Mouse (Mus musculus): ENCODE data around the gene Hdhd5.

Gene Hdhd5

GRCm38 (mm10) chr6:120532594-120532993, 1.5 kb upstream of the Hdhd5 start:
- no peak for DNase-seq (ENCODE audit: low spot score)

- DNase-seq (ENCODE audit: low spot score): no peak
Observed at GRCm38 (mm10) chr6:120529123-120529522, 2.0 kb downstream of the Hdhd5 start.

GRCm38 (mm10) chr6:120524796-120525195, 6.3 kb downstream of the Hdhd5 start:
- DNase-seq (ENCODE audit: low spot score): no peak

GRCm38 (mm10) chr6:120519647-120520046, 11.5 kb downstream of the Hdhd5 start:
- no peak for DNase-seq (ENCODE audit: low spot score)

- no peak for DNase-seq (ENCODE audit: low spot score)
Observed at GRCm38 (mm10) chr6:120517311-120517710, 13.8 kb downstream of the Hdhd5 start.

GRCm38 (mm10) chr6:120516879-120517278, 14.2 kb downstream of the Hdhd5 start:
- DNase-seq (ENCODE audit: low spot score): no peak

GRCm38 (mm10) chr6:120516422-120516821, 14.7 kb downstream of the Hdhd5 start:
- no peak for DNase-seq (ENCODE audit: low spot score)

- DNase-seq (ENCODE audit: low spot score): no peak
Observed at GRCm38 (mm10) chr6:120511212-120511611, 19.9 kb downstream of the Hdhd5 start.

- DNase-seq (ENCODE audit: low spot score): no peak
Observed at GRCm38 (mm10) chr6:120510425-120510824, 20.7 kb downstream of the Hdhd5 start.

- no peak for DNase-seq (ENCODE audit: low spot score)
Observed at GRCm38 (mm10) chr6:120509975-120510374, 21.1 kb downstream of the Hdhd5 start.

- DNase-seq (ENCODE audit: low spot score): no peak
Observed at GRCm38 (mm10) chr6:120508645-120509044, 22.5 kb downstream of the Hdhd5 start.

GRCm38 (mm10) chr6:120505531-120505930, 25.6 kb downstream of the Hdhd5 start:
- no peak for DNase-seq (ENCODE audit: low spot score)

GRCm38 (mm10) chr6:120504051-120504450, 27.1 kb downstream of the Hdhd5 start:
- no peak for DNase-seq (ENCODE audit: low spot score)

- DNase-seq (ENCODE audit: low spot score): no peak
Observed at GRCm38 (mm10) chr6:120496544-120496943, 34.6 kb downstream of the Hdhd5 start.

GRCm38 (mm10) chr6:120493374-120494181, 37.5 kb downstream of the Hdhd5 start, which contains the start of gene Tmem121b:
Tmem121b (minus strand) TSS chr6:120493807.
- no peak for DNase-seq (ENCODE audit: low spot score)

GRCm38 (mm10) chr6:120492499-120493373, 38.4 kb downstream of the Hdhd5 start:
- no peak for DNase-seq (ENCODE audit: low spot score)

GRCm38 (mm10) chr6:120491862-120492498, 39.1 kb downstream of the Hdhd5 start:
- DNase-seq (ENCODE audit: low spot score): no peak

- DNase-seq (ENCODE audit: low spot score): no peak
Observed at GRCm38 (mm10) chr6:120491064-120491463, 40.1 kb downstream of the Hdhd5 start.

GRCm38 (mm10) chr6:120489461-120489860, 41.7 kb downstream of the Hdhd5 start:
- DNase-seq (ENCODE audit: low spot score): no peak

- no peak for DNase-seq (ENCODE audit: low spot score)
Observed at GRCm38 (mm10) chr6:120488647-120489046, 42.5 kb downstream of the Hdhd5 start.

GRCm38 (mm10) chr6:120486051-120486510, 45.0 kb downstream of the Hdhd5 start:
- no peak for DNase-seq (ENCODE audit: low spot score)

GRCm38 (mm10) chr6:120485038-120485437, 46.1 kb downstream of the Hdhd5 start:
- no peak for DNase-seq (ENCODE audit: low spot score)
